Mouse (Mus musculus) induced T-regulatory cell, adult 2 months (primary cell): ENCODE data around the gene Pdk2.
A peak's percentile ranks its signal among the peaks of the same experiment; 100 is the strongest.

Source experiments
- DNase-seq: peaks from one replicate; pipeline ENCODE4 v3.0.0-alpha.2; 2012; ENCODE audit warnings: low read depth

Gene Pdk2

DNA sequence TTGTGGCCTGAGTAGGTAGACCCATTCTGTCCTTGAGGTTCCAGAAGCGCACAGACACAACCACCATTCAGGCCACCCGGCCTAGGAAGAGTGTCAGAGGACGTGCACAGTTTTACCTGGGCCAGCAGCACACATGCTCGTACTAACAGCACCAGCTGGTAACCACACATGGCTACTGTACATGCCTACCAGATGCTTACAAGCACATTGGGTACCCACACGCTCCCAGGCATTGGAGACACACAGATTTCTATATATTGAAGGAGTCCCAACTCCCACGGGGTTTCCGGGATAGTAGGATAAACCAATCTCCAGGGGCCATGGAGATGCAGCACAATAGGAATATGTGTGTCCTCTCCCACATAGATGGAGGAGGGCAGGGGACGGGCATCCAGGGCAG lies 38.4 kb downstream of the Pdk2 start:
- no peak for DNase-seq

DNA sequence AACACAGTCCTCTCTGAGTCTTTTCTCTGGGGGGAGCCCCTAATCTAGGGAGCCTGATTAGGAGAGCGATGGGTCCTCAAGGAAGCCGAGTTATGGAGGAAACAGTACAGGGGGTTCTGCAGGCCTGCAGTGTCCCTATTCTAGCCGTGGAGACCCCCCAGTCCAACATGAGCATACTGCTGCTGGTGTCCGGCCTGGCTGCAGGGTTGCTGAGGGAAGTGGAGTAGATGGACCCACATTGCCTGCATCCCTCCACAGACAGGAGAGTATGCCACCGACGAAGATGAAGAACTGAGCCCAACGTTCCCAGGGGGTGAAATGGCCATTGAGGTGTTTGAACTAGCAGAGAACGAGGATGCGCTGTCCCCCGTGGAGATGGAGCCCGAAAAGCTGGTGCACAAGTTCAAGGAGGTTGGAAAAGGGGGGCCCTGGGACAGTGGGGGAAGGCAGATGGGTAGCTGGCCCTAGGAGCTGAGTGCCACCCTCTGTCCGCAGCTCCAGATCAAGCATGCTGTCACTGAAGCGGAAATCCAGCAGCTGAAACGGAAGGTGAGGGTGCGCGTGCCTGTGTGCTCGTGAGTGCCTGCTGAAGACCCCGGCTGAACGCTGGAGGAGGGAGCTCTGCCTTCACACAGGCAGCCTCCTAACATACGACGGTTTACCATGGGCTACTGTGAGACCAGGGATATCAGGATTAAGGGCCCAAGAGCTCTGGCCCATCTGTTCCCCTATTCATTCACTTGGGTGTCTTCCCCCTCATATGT lies 39.4 kb downstream of the Pdk2 start:
- no peak for DNase-seq

DNA sequence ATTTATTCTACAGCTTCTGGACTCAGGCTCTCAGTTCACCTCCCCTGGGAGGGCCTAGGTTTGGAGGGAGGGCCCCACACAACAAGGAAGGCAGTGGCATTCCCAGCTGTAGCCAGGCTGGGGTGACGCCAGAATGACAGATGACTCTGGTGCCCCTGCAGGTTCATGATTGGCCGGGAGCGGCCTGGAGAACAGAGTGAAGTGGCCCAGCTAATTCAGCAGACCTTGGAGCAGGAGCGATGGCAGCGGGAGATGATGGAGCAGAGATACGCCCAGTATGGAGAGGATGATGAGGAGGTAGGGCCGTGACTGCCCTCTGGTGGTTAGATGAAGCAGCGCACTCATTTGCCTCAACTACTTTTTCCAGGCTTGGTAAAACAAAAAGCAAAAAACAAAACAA lies 40.1 kb downstream of the Pdk2 start:
- peak; percentile 85 for DNase-seq

DNA sequence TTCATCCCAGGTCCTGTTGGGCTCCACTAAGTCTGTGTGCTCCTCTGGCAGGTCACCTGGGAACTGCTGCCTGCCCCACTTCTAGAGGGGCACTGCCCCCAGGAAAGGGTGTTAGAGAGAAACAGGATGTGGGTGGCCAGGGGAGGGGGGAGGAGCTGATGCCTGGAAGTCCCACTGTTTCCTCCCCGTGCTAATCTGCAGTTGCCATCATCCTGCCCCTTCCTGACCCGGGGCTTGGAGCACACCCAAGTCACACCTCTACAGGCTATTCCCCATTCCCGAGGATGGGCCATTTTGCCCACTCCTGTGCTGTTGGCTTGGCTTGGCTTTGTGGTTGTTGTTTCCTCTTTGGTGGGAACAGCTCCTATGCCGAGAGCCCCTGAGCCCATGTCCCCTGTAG lies 40.6 kb downstream of the Pdk2 start:
- peak; percentile 77 for DNase-seq

DNA sequence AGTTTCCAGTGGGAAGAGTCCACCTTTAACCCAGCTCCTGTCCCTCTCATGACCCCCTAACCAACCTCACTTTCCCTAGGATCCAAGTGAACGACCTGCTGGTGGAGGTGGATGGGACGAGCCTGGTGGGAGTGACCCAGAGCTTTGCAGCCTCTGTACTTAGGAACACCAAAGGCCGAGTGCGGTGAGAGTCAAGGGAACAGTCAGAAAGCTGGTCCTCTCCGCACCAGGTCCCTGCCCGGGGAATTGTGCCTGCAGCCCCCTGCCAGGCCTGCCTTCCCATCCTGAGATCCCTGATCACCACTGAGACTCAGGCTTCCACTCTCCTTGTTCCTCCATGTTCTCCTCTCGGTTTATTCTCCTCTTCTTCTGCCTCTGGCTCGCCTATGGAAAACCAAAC lies 41.0 kb downstream of the Pdk2 start:
- no peak for DNase-seq

DNA sequence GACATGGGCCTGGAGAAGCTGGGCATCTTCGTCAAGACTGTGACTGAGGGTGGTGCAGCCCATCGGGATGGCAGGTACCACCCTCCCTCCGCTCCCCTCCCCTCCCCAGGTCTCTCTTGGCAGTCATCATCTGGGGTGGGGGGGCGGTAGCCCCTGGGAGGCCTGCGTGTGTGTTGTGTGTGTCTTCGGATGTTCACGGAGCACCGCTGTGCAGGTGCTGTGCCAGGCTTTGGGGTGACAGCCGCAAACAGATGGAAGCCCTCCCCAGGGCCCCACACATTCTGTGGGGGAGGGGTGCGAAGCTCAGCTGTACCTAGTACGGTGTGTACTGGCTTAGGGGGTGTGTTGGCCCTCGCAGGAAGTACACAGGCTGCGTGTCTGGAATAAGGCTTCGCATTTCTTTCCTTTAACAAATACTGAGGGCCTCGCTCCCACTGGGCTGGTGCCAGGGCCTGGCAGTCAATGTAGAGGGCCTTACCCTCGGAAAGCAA lies 43.1 kb downstream of the Pdk2 start:
- peak; percentile 58 for DNase-seq

DNA sequence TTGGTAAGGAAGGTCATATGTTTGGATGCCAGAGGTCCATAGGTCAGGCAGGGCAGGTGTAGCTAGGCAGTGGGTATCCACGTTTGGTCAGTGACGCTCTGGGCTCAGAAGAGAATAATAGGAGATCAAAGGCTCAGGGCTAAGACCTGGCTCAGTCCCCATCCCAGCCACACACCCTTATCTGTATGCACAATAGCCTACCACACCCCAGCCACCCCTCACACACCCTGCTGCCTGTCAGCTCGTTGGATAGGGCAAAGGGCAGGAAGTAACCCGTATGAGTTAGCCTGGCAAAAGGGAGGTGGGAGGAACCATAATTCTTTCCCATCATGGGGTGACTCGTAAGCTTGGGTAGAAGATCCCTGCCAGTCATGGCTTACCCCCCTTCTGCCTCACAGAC lies 43.6 kb downstream of the Pdk2 start:
- no peak for DNase-seq

DNA sequence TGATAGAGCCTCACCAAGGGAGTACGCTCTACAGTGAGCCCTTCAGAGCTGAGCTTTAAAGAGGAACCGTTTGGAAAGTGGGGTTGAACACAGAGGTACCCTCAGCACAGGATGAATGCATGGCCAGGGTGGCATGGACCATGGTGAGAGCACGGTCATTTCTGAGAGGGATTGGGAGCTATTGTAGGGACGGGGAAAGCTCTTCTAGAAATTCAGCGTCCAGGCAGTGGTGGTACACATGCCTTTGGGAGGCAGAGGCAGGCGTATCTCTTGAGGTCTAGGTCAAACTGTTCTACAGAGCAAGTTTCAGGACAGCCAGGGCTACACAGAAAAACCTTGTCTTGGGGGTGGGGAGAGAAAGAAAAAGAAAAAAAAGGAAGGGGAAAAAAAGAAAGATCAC lies 44.2 kb downstream of the Pdk2 start:
- DNase-seq = no peak

DNA sequence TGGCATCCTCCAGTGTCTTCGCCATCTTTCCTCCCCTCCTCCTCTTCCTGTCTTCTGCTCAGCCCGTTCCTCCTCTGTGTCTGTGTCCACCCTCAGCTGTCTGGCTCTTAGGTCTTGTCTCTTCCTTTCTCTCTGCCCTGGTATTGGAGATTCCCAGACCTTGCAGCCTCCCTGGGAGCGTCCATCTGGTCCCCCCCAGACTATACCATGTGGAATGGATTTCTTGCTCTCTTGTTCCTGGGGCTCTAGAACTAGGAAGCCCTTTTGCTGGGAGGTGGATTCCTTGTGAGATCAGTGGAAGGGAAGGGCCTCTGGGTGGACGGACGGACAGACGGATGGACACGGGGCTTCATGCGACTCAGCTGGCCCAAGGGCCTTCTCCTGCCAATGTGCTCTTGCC lies 45.1 kb downstream of the Pdk2 start:
- no peak for DNase-seq

DNA sequence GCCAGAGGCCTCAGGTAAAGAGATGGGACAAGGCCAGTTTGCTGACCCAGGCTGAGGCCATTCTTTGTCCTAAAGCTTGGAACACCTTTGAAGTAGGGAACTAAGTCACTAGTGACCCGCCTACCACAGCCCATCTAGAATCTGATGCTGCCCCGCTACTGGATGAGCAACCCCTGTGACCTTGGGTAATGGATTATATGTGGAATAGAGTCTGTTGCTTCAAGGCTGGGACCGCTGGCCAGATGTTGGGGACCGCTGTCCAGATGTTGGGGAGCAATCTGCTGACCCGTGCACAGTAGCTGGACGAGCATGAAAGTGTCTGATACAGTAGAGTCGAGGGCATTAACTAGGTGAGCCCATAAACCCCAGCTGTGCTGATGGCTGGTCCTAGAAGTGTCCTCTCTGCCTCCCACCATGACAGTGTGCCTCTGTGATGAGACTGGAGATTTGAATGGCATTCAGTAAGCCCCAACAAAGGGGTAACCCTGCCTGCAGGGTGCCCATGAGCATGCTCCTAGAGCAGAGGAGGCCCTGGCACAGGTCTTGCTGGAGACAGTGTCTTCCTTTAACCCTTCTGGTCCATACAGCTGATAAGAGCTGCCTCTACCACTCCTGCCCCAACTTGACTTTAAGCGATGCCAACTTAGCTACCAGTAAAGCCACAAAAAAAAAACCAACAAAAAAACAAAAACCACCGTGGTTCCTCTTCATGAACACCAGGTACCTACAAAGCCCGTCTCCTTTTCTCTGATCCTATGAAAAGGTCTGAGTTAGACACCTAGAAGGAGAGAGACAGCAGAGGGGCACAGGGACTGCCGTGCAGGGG lies 46.0 kb downstream of the Pdk2 start:
- DNase-seq = no peak

DNA sequence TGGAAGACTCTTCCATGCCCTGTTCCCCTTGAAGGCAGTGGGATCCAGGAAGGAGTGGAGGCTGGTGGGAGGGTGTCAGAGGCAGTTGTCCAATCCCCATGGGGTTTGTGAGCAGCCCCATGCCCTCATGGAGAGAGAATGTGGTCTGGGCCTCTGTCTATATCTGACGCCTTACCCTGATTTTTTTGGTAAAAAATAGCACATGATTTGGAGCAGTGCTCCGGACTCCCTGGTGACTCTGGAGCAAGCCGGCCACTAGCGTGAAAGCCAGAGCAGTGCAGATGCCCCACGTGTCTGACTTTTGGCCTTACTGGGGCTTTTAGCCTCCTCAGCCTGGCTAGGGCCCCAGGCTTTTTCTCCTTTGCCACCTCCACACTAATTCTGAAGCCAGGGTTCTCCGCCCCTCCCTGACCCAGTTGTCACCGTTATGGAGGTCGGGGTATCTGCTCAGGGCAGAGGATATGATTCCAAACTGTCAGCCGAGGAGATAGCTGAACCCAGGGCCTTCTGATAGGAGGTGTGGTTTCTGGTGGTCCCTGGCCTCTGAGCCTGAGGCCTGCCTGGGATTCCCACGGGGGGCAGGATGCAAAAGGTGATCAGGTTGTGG lies 46.8 kb downstream of the Pdk2 start:
- DNase-seq = no peak

DNA sequence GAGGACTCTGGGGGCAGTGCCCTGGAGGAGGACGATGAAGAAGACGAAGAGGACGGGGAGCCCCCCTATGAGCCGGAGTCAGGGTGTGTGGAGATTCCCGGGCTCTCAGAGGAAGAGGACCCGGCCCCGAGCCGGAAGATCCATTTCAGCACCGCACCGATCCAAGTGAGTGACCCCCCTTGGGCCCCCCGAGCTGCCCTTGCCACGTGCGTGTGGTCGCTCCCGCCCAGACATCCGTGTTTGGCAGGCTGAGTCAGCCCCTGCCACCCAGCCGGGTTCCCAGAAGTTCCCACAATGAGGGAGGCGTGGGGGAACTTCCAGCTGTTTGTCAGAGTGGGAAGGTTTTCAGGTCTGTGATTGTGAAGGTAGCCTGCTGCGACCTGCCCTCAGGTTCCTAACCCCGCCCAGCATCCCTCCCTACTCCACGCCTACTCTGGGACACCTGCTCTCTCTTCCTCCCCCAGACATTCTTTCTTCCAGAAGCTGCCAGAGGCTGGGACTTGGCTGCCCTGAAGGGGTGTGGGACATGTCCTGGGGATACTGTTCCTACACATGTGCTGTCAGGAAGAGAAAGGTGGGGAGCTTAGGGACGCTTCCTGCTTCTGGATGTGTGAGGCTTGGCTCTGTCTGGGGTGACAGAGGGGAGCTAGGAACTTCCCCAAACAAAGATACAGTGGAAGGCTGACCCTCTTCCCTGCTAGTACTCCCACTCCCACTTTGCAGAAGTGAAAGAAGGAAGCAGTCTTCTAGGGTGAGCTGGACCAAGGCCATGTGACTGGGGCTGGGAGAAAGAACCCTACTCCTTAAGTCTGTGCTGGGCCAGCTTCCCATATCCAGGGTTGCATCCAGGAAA lies 48.2 kb downstream of the Pdk2 start:
- peak; percentile 69 for DNase-seq

DNA sequence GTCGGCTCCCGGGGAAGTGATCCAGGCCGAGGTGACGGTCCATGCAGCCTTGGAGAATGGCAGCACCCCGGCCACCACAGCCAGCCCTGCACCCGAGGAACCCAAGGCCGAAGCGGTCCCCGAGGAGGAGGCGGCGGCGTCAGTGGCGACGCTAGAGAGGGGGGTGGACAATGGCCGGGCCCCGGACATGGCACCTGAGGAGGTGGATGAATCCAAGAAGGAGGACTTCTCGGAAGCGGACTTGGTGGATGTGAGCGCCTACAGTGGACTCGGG lies 48.7 kb downstream of the Pdk2 start:
- no peak for DNase-seq

DNA sequence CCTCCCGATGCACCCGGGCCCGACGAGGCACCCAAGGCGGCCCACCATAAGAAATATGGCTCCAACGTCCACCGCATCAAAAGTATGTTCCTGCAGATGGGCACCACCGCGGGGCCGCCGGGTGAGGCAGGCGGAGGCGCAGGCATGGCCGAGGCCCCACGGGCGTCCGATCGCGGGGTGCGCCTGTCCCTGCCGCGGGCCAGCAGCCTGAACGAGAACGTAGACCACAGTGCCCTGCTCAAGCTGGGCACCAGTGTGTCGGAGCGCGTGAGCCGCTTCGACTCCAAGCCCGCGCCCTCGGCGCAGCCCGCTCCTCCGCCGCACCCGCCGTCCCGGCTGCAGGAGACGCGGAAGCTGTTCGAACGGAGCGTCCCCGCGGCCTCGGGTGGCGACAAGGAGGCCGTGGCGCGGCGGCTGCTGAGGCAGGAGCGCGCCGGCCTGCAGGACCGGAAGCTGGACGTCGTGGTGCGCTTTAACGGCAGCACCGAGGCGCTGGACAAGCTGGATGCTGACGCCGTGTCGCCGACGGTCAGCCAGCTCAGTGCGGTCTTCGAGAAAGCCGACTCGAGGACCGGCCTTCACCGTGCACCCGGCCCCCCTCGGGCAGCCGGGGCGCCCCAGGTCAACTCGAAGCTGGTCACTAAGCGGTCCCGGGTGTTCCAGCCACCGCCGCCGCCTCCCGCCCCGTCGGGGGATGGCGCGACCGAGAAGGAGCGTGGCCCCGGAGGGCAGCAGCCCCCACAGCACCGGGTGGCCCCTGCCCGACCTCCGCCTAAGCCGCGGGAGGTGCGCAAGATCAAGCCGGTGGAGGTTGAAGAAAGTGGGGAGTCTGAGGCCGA lies 49.3 kb downstream of the Pdk2 start:
- DNase-seq = peak; percentile 75

DNA sequence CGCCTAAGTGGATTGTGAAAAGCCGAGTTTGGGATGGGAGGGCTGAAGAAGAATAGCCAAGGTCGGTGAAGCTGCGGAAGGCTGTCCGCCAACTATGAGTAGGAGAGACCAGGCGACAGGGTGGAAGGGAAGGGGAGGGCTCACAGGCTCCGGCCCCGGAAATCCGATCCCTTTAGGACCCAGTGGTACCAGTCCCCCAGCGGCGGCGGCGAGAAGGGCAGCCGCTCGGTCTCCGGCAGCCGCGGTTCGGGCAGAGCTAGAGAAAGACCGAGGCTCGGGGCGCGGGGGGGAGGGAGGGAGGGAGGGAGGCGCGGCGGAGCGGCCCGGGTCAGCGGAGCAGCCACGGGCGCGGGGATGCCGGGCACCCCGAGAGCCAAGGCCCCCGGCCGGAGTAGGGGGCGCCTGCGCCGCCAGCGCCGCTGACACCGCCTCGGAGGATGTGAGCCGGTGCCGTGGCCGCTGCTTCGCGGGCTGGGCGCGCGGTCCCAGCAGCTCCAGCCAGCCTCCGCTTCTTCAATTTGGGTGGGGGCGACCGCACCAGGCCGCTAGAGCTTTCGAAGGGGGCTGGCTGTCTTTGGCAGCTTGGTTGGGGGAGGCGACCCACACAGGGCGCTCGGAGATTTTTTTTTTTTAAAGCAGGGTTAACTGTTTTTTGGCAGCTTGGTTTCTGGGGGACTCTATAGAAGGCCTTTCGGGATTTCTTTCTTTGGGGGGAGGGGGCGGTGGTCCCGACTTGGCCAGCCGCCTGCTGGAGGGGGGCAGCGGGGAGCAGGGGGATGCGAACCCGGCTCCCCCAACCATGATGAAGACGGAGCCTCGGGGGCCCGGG lies 50.2 kb downstream of the Pdk2 start, which contains the start of gene Ppp1r9b:
Ppp1r9b (plus strand) TSS at position 287 of the 829 bp plus-strand sequence.
- DNase-seq = peak; percentile 93

DNA sequence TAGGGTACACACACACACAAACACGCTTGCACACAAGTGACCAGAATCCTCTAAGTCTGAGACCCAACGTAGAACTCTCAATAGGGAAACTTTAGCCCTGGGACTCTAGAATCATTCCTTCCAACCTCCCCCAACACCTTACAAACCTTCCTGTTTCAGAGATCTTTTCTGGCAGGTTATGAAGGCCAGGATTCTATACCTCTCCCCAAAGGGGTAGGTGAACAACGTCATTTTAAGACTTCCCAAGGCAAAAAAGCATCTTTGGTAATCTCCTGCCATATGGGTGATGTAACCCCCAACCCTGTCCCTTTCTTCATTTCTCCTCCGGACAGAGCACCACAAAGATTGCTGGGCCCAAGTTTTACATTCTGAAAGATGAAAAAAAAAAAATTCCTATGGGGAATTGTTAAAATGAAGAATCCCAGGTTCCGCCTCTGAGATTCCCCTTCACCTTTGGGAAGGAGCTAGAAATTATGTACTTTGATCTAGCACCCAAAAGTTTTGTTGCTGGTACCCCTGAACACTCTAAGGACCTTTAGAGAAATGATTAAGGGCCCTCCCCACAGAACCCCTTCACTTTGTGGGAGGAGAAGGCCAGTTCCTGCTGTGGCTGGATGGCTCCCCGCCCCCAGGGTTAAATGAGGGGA lies 50.9 kb downstream of the Pdk2 start:
- no peak for DNase-seq

DNA sequence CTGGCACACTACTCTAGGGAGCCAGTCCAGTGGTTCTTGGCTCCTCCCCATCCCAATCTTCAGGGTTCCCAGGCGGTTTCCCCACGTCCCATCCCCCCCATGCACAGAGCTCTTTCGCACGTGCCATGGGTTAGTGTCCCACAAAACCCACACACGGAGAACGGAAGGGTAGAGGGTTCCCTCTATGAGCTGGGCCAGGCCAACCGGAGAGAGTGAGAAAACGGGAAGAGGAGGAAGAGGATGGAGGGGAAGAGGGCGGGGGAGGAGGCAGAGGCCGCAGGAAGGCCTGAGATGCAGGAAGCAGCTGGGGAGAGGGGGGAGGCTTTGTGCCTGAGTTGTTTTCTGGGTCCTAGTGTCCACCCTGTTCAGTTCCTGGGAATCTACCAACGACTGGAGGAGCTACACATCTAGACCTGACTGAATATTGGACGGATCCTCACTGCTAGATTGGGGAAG lies 51.6 kb downstream of the Pdk2 start:
- DNase-seq = peak; percentile 90

DNA sequence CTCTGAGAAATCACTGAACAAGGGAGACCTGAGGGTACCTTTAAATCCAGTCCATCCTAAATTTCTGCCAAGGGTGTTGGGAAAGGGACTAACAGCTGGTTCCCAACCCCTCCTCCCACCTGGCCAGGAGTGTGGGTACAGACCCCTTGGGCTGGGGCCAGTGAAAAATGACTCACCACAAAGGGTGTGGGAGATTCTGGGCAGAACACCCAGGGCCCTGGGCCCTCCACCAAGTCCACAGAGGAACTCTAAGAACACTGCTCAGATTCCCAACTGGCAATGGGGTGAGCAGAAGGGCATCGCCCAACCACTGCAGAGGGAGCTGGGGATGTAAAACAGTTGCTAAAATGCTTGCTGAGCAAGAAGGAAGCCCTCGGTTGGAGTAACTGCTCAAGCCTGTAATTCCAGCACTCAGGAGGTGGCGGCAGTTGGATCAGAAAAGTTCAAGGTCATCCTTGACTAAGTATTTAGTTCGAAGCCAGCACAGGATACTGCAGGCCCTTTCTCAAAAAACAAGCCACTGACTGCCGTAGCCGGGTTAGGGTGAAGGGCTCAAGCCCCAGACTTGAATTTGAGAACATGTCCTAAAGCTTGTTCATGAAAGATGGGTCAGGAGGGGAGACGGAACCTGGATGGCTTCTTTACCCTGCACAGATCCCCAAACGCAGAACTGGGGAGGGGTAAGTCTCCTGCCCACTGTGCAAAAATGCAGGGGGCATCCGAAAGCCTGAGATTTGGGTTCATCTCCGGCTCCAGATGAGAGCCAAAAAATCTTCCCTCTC lies 52.2 kb downstream of the Pdk2 start:
- DNase-seq = no peak

DNA sequence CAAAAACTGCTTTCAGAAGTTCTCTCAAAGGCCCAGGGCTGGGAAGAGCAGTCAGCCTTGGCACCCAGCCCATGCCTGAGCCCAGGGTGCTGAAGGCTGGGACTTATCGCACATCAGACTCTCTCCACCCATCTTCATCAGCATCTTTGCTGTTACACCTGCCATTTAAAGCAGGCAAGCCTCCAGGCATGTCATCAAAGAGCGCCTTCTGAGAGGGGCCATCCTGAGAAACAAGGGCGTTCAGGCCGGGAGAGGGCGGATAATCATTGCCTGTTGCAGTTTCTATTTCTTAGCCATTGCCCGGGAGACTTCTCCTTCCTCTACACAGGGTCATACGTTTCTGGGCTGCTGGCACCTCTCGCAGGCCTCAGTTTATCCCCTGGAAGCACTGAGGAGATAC lies 53.3 kb downstream of the Pdk2 start:
- no peak for DNase-seq
